Mouse (Mus musculus) brain, embryonic 14.5 days (tissue): ENCODE results near the gene Eepd1.

Experiments used
- CTCF ChIP-seq: fragments of 200-500 bp; IDR thresholded peaks from 2 replicates; pipeline ENCODE4 v1.5.1; 2012; ENCODE audit warnings: inconsistent platforms, mild to moderate bottlenecking, moderate library complexity, borderline replicate concordance; ENCODE audit not compliant: insufficient read depth, insufficient read length; ENCODE audit errors: extremely low read depth
- POLR2A ChIP-seq: fragments of 200-500 bp; IDR thresholded peaks from 2 replicates; pipeline ENCODE4 v1.6.1; 2012; ENCODE audit warnings: mild to moderate bottlenecking, inconsistent platforms, borderline replicate concordance; ENCODE audit not compliant: poor library complexity, insufficient read depth, insufficient read length, severe bottlenecking; ENCODE audit errors: extremely low read depth

DNA sequence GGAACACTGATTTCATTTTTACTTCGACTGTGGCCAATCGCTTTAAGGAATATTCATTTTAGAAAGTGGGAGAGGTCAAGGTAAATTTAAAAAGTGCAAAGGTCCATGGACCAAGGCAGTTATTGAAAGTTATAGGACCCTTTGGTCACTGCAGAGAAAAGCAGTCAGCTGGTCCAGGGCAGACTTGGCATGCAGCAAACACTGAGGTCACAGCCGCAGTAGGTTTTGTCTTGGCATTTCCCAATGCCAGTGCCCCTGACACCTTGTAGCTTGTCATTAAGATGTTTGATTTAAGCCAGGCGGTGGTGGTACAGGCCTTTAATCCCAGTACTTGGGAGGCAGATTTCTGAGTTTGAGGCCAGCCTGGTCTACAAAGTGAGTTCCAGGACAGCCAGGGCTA is 92.8 kb downstream of the Eepd1 start:
- no peak for TF ChIP-seq POLR2A
- no peak for TF ChIP-seq CTCF
